Mouse (Mus musculus): ENCODE results near the gene Ddx54.

Gene Ddx54

GRCm38 (mm10) chr5:120592141-120592540, 20.4 kb upstream of the Ddx54 start:
- TF ChIP-seq GATA4 (IDR thresholded peaks at IDR 0.05; ENCODE audit: insufficient replicate concordance, low read length): no peak

DNA sequence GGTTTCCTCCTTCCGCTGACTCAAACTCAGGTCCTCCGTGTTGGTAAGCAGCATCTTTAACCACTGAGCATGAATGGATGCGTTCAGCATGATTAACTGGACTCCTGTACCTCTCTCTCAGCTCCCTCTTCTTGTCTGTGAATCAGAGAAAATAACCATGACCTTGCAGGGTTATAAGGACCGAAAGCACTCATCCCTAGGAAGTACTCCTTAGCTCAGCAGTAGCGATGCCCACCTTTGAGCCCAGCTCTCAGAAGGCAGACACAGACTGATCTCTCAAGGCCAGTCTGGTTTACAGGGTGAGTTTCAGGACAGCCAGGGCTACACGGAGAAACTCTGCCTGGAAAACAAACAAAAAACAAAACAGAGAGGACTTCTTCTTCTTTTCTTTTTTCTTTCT, 18.1 kb upstream of the Ddx54 start:
- no peak for TF ChIP-seq GATA4 (IDR thresholded peaks at IDR 0.05; ENCODE audit: insufficient replicate concordance, low read length)

- TF ChIP-seq GATA4 (IDR thresholded peaks at IDR 0.05; ENCODE audit: insufficient replicate concordance, low read length): no peak
These were observed 12.9 kb upstream of the Ddx54 start for GRCm38 (mm10) chr5:120599625-120600024.

- no peak for TF ChIP-seq GATA4 (IDR thresholded peaks at IDR 0.05; ENCODE audit: insufficient replicate concordance, low read length)
These were observed 11.4 kb upstream of the Ddx54 start for GRCm38 (mm10) chr5:120600946-120601668.

GRCm38 (mm10) chr5:120602210-120602609, 10.3 kb upstream of the Ddx54 start:
- TF ChIP-seq GATA4 (IDR thresholded peaks at IDR 0.05; ENCODE audit: insufficient replicate concordance, low read length): no peak

DNA sequence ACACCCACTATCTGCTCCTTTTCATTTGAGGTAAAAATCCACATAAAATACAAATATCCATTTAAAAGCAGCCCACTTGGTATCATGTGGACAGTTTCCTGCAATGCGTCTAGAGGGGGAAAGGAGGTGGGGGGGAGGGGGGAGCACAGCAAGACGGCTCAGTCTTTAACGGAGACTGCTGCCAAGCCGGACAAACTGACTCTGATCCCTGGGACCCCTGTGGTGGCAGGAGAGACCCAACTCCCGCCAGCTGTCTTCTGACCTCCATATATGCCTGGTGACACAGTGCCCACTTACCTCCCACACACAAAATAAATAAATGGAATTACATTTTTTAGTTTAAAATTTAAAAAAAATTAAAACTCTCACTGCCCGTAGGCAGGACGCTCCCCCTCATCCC, 9.0 kb upstream of the Ddx54 start:
- TF ChIP-seq GATA4 (IDR thresholded peaks at IDR 0.05; ENCODE audit: insufficient replicate concordance, low read length): no peak

GRCm38 (mm10) chr5:120604839-120605238, 7.7 kb upstream of the Ddx54 start:
- no peak for TF ChIP-seq GATA4 (IDR thresholded peaks at IDR 0.05; ENCODE audit: insufficient replicate concordance, low read length)

GRCm38 (mm10) chr5:120605241-120605661, 7.3 kb upstream of the Ddx54 start:
- no peak for TF ChIP-seq GATA4 (IDR thresholded peaks at IDR 0.05; ENCODE audit: insufficient replicate concordance, low read length)

GRCm38 (mm10) chr5:120605688-120606087, 6.9 kb upstream of the Ddx54 start:
- TF ChIP-seq GATA4 (IDR thresholded peaks at IDR 0.05; ENCODE audit: insufficient replicate concordance, low read length): no peak

- TF ChIP-seq GATA4 (IDR thresholded peaks at IDR 0.05; ENCODE audit: insufficient replicate concordance, low read length): no peak
These were observed 5.8 kb upstream of the Ddx54 start for GRCm38 (mm10) chr5:120606590-120607200.

DNA sequence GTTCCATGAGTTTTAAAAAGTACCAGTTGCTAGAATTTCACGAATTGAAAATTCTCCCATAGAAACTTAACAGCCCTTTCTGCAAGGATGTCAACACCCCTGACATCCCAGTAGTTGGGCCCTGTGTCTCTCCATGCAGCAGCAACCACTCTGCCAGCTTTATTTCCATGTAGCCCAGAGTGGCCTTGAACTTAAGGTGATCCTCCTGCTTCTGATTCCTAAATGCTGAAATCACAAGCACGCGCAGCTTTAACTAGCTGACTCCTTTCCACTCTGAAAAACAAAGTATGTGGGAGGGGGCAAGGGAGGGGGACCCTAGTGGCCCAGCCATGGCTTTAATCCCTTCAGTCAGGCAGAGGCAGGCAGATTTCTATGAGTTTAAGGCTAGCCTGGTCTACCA, 5.2 kb upstream of the Ddx54 start:
- no peak for TF ChIP-seq GATA4 (IDR thresholded peaks at IDR 0.05; ENCODE audit: insufficient replicate concordance, low read length)

- TF ChIP-seq GATA4 (IDR thresholded peaks at IDR 0.05; ENCODE audit: insufficient replicate concordance, low read length): no peak
These were observed 3.2 kb upstream of the Ddx54 start for GRCm38 (mm10) chr5:120609246-120609775.

GRCm38 (mm10) chr5:120610906-120611305, 1.6 kb upstream of the Ddx54 start:
- TF ChIP-seq GATA4 (IDR thresholded peaks at IDR 0.05; ENCODE audit: insufficient replicate concordance, low read length): no peak

DNA sequence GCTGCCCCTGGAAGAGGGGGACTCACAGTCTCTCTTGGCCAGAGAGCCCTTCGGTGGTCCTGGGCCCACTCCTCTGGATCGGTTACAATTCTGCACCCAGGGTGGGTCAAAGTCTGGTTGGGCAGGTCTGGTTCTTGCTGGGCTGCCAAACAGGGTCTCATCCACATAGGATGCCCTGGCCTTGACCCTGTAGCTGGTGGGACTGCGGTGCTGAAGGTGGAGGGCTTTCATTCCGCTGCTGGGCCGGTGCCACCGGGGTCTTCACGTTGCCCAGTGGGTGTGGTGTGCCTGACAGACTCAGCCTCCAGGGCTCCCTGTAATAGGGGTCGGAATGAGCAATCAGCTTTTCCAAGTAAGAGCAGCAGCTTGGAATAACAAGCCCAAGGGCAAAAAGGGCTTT, 1.1 kb upstream of the Ddx54 start:
- TF ChIP-seq GATA4 (IDR thresholded peaks at IDR 0.05; ENCODE audit: insufficient replicate concordance, low read length): no peak

- peak; percentile 43; the same call in 1 of the 2 replicates for TF ChIP-seq GATA4 (IDR thresholded peaks at IDR 0.05; ENCODE audit: insufficient replicate concordance, low read length)
These were observed 474 bp downstream of the Ddx54 start for GRCm38 (mm10) chr5:120612822-120613604.

- TF ChIP-seq GATA4 (IDR thresholded peaks at IDR 0.05; ENCODE audit: insufficient replicate concordance, low read length): no peak
These were observed 3.4 kb downstream of the Ddx54 start for GRCm38 (mm10) chr5:120615903-120616302.

Data from liver, adult (tissue).